Mouse (Mus musculus) megakaryocyte-erythroid progenitor cell, adult 5-6 weeks (primary cell): ENCODE measurements around the gene Cbln1. TPM values are rescaled to one million over a fixed set of nuclear protein-coding genes. Genes with fewer than 3 reads are reported as not detected.

Experiments
- ATAC-seq: replicated peaks from 2 replicates; pipeline ENCODE4 v1.8.0; 2016; ENCODE audit warnings: mild to moderate bottlenecking, inconsistent platforms; ENCODE audit not compliant: severe bottlenecking, poor library complexity, low FRiP score, low TSS enrichment
- total RNA-seq, 2 experiments: library from RNA; stranded (forward) in 1 of 2; stranded (reverse) in 1 of 2; fragments of 200-1000, 215-1000 nt in 1 of 2; fragments of >200 nt in 1 of 2; fragmentation: Nextera tagmentation in 1 of 2; gene quantifications; 2 replicates each; pipeline ENCODE4 v1.2.3; 2014 to 2017

The Cbln1 gene
- total RNA-seq (2014; fragmentation: Nextera tagmentation) (not detected in 2 replicates), total RNA-seq (2017) (not detected in 2 replicates)

- peak; percentile 98 for ATAC-seq
Observed at GRCm38 (mm10) chr8:87472271-87473236, at the start of gene Cbln1. Cbln1 (minus strand) TSS chr8:87472609.

GRCm38 (mm10) chr8:87517132-87517531, 44.7 kb upstream of the Cbln1 start:
- no peak for ATAC-seq

GRCm38 (mm10) chr8:87513796-87514195, 41.4 kb upstream of the Cbln1 start:
- no peak for ATAC-seq

- ATAC-seq = no peak
Observed at GRCm38 (mm10) chr8:87513350-87513749, 40.9 kb upstream of the Cbln1 start.

- no peak for ATAC-seq
Observed at GRCm38 (mm10) chr8:87512636-87513035, 40.2 kb upstream of the Cbln1 start.

GRCm38 (mm10) chr8:87507046-87507445, 34.6 kb upstream of the Cbln1 start:
- ATAC-seq = no peak

GRCm38 (mm10) chr8:87504441-87504840, 32.0 kb upstream of the Cbln1 start:
- no peak for ATAC-seq

- ATAC-seq = no peak
Observed at GRCm38 (mm10) chr8:87502684-87503083, 30.3 kb upstream of the Cbln1 start.

- no peak for ATAC-seq
Observed at GRCm38 (mm10) chr8:87497641-87498040, 25.2 kb upstream of the Cbln1 start.

- ATAC-seq = no peak
Observed at GRCm38 (mm10) chr8:87496511-87496910, 24.1 kb upstream of the Cbln1 start.

GRCm38 (mm10) chr8:87494862-87495261, 22.5 kb upstream of the Cbln1 start:
- ATAC-seq = no peak

- ATAC-seq = no peak
Observed at GRCm38 (mm10) chr8:87489841-87490415, 17.5 kb upstream of the Cbln1 start.

GRCm38 (mm10) chr8:87481396-87481795, 9.0 kb upstream of the Cbln1 start:
- no peak for ATAC-seq

- ATAC-seq = no peak
Observed at GRCm38 (mm10) chr8:87478221-87478620, 5.8 kb upstream of the Cbln1 start.

GRCm38 (mm10) chr8:87477102-87477645, 4.8 kb upstream of the Cbln1 start:
- no peak for ATAC-seq

- no peak for ATAC-seq
Observed at GRCm38 (mm10) chr8:87475551-87475950, 3.1 kb upstream of the Cbln1 start.

GRCm38 (mm10) chr8:87474379-87474778, 2.0 kb upstream of the Cbln1 start:
- no peak for ATAC-seq

- no peak for ATAC-seq
Observed at GRCm38 (mm10) chr8:87473940-87474339, 1.5 kb upstream of the Cbln1 start.

- ATAC-seq = no peak
Observed at GRCm38 (mm10) chr8:87473314-87473713, 905 bp upstream of the Cbln1 start.

GRCm38 (mm10) chr8:87471603-87472270, 672 bp downstream of the Cbln1 start:
- no peak for ATAC-seq
